Mouse (Mus musculus) small intestine, adult 2 months (tissue): ENCODE results near the gene 4933411K16Rik. TPM values are rescaled to one million over a fixed set of nuclear protein-coding genes. Genes with fewer than 3 reads are reported as not detected.

Source experiments
- H3K27ac ChIP-seq: fragments of 200-500 bp; 2 replicates; pipeline ENCODE4 v1.5.1; 2012; ENCODE audit warnings: low read depth, low read length, control low read depth, inconsistent platforms; ENCODE audit not compliant: insufficient read depth
- H3K27me3 ChIP-seq: fragments of 200-500 bp; 2 replicates; pipeline ENCODE4 v1.6.1; 2012; ENCODE audit warnings: mild to moderate bottlenecking, moderate library complexity, low read length, inconsistent platforms; ENCODE audit not compliant: control insufficient read depth, insufficient read depth
- H3K36me3 ChIP-seq: fragments of 200-500 bp; 2 replicates; pipeline ENCODE4 v1.6.1; 2012; ENCODE audit warnings: mild to moderate bottlenecking, low read length, control low read depth, inconsistent platforms; ENCODE audit not compliant: control insufficient read depth, insufficient read depth
- H3K4me1 ChIP-seq: fragments of 200-500 bp; 2 replicates; pipeline ENCODE4 v1.6.1; 2012; ENCODE audit warnings: low read length, inconsistent platforms, mixed read lengths; ENCODE audit not compliant: control insufficient read depth, insufficient read depth, insufficient read length
- H3K4me3 ChIP-seq: fragments of 200-500 bp; 2 replicates; pipeline ENCODE4 v1.5.1; 2012; ENCODE audit warnings: low read depth, mild to moderate bottlenecking, control low read depth, inconsistent platforms, low read length, moderate library complexity
- CTCF ChIP-seq: fragments of 200-500 bp; IDR thresholded peaks from 2 replicates; pipeline ENCODE4 v1.5.1; 2012; ENCODE audit warnings: low read depth, mild to moderate bottlenecking, control low read depth, inconsistent platforms, low read length, moderate library complexity, mixed read lengths; ENCODE audit not compliant: insufficient replicate concordance, insufficient read length; ENCODE audit errors: extremely low read depth
- POLR2A ChIP-seq: fragments of 200-500 bp; IDR thresholded peaks from 2 replicates; pipeline ENCODE4 v1.6.1; 2012; ENCODE audit warnings: low read depth, mild to moderate bottlenecking, control low read depth, inconsistent platforms, low read length, moderate library complexity
- WGBS: fragments of 180-500 bp; shearing (Covaris S2); methylation state at CpG from one replicate; pipeline ENCODE4 v1.1.7; 2018; 5-methylcytosine and 5-hydroxymethylcytosine counted together
- polyA plus RNA-seq: library from polyadenylated mRNA; depleted of rRNA; stranded (reverse); fragments of >200 nt; gene quantifications from 2 replicates; pipeline ENCODE4 v1.2.3, GENCODE M21; 2012; rRNA removed

Gene 4933411K16Rik
- polyA plus RNA-seq, 1 experiment, result not detected

DNA sequence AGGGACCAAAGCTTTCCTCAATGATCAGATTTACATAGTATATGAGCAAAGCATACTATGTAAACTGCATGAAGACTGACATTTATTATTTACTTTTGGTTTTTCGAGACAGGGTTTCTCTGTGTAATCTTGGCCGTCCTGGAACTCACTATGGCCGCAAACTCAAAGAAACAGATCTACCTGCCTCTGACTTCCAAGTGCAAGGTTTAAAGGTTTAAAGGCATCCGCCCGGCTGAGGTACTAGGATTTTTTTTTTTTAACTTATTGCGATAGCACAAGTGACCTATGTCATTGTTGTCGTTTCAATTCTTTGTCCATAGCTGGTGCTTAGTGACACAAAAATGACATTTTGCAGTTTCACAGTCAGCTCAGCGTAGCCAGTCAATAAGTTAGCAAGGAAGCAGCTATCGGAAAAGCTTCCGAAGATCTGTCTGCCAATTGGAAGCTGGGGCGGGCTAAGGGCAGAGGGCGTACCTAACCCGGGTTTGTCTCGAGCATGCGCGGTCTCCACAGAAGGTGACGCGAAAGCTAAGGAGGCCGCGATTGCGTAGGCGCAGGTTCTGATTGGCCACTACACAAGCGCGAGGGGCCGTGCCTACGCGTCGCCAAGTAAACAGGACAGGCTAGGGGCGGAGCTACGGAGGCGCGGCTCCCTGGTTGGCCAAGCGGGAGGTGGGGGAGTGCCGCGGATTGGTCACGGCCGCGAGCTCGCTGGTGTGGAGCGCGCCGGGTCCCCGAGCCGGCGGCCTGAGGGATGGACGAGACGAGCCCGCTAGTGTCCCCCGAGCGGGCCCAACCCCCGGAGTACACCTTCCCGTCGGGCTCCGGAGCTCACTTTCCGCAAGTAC lies 37.9 kb downstream of the 4933411K16Rik start, which contains the start of gene Pi4k2a:
Gene Pi4k2a (plus strand): TSS at position 723 of the 848 bp plus-strand sequence.
- WGBS, result under 1% methylated on average over 55 of the region's 55 CpGs
- H3K4me1 ChIP-seq, result peaks cover 15% of the 10 kb centered on the region
- H3K27ac ChIP-seq, result peak within 1 kb of the TSS; percentile 93
- no peak for TF ChIP-seq CTCF
- TF ChIP-seq POLR2A, result peak; percentile 54; the same call in 1 of the 2 replicates
- peaks cover 4% of the 10 kb centered on the region for H3K36me3 ChIP-seq
- H3K4me3 ChIP-seq, result peak within 1 kb of the TSS; percentile 80
- 0 out of 2 replicates have a peak, but pooled peaks cover 4% of the 10 kb centered on the region for H3K27me3 ChIP-seq

DNA sequence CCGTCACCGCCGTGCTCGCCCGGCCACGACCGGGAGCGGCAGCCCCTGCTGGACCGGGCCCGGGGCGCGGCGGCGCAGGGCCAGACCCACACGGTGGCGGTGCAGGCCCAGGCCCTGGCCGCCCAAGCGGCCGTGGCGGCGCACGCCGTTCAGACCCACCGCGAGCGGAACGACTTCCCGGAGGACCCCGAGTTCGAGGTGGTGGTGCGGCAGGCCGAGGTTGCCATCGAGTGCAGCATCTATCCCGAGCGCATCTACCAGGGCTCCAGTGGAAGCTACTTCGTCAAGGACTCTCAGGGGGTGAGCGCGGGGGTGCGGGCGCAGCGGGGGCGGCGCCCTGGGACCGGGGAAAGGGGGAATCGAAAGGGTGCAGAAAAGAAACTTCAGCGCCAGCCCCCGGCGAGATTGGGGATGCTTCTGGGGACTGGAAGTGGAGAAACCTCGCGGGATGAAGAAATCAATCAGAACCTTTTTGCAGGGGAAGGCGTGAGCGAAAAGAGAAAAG lies 38.6 kb downstream of the 4933411K16Rik start:
- H3K4me3 ChIP-seq, result peak overlapping the region; percentile 80
- TF ChIP-seq POLR2A (no peak), CTCF (no peak)
- H3K36me3 ChIP-seq, result peaks cover 7% of the 10 kb centered on the region
- H3K27me3 ChIP-seq, result 0 out of 2 replicates have a peak, but pooled peaks cover 4% of the 10 kb centered on the region
- under 1% methylated on average over 52 of the region's 52 CpGs for WGBS
- H3K4me1 ChIP-seq, result peaks cover 14% of the 10 kb centered on the region
- peak overlapping the region; percentile 66 for H3K27ac ChIP-seq

DNA sequence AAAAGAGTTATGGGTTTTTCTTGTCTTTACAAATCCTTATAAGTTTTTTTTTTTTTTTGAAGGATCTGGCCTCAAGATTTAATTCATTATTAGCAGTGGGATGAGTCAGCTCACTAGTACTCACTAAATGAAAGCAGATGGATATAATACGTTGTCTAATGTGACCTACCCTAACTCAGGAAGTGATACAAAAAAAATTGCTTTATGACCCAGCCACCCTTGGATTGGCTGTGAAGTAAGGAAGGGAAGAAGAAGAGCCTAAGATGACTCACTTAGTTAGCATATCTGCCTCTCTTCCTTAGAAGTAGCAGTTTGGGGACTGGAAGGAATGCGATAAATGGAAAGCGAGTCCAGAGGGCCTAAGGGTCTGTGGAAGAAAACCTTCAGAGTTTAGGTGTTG lies 47.4 kb downstream of the 4933411K16Rik start:
- Histone ChIP-seq H3K4me1 (peaks cover 8% of the 10 kb centered on the region; the same call in 1 of the 2 replicates), H3K36me3 (peaks cover 26% of the 10 kb centered on the region), H3K4me3 (no peak overlapping the region), H3K27me3 (no peaks in the 10 kb centered on the region), H3K27ac (no peak overlapping the region)
- 69% methylated on average over 3 of the region's 3 CpGs for WGBS
- TF ChIP-seq CTCF (no peak), POLR2A (no peak)

Other genes with a start within 250 kb of the 4933411K16Rik start
- gene Frat1, start 222.3 kb upstream of the 4933411K16Rik start, polyA plus RNA-seq, result 8.1 and 29.1 TPM in 2 replicates
- gene Frat2, start 204.1 kb upstream of the 4933411K16Rik start, polyA plus RNA-seq, result 13.7 and 62.2 TPM in 2 replicates
- 2.4 and 3.0 TPM in 2 replicates for gene Rrp12, start 156.1 kb upstream of the 4933411K16Rik start, polyA plus RNA-seq
- 159 and 216 TPM in 2 replicates for gene Pgam1, start 140.3 kb upstream of the 4933411K16Rik start, polyA plus RNA-seq
- 4.7 and 5.9 TPM in 2 replicates for gene Exosc1, start 118.8 kb upstream of the 4933411K16Rik start, polyA plus RNA-seq
- gene Zdhhc16, start 118.8 kb upstream of the 4933411K16Rik start, polyA plus RNA-seq, result 27.5 and 42.0 TPM in 2 replicates
- gene Mms19, start 71.1 kb upstream of the 4933411K16Rik start, polyA plus RNA-seq, result 17.4 and 33.0 TPM in 2 replicates
- 9.0 and 10.8 TPM in 2 replicates for gene Ubtd1, start 70.5 kb upstream of the 4933411K16Rik start, polyA plus RNA-seq
- gene Ankrd2, start 16.2 kb upstream of the 4933411K16Rik start, polyA plus RNA-seq, result not detected in 2 replicates
- gene Hoga1, start 6.6 kb upstream of the 4933411K16Rik start, polyA plus RNA-seq, result 0.76 and 2.2 TPM in 2 replicates
- 0.46 and 1.4 TPM in 2 replicates for gene Morn4, start 34.1 kb downstream of the 4933411K16Rik start, polyA plus RNA-seq
- 12.8 and 33.2 TPM in 2 replicates for gene Pi4k2a, start 38.2 kb downstream of the 4933411K16Rik start, polyA plus RNA-seq
- 6.9 and 13.6 TPM in 2 replicates for gene Avpi1, start 76.8 kb downstream of the 4933411K16Rik start, polyA plus RNA-seq
- 38.0 and 46.4 TPM in 2 replicates for gene Marveld1, start 95.2 kb downstream of the 4933411K16Rik start, polyA plus RNA-seq
- gene Zfyve27, start 111.7 kb downstream of the 4933411K16Rik start, polyA plus RNA-seq, result 11.5 and 24.0 TPM in 2 replicates
- gene Sfrp5, start 150.0 kb downstream of the 4933411K16Rik start, polyA plus RNA-seq, result 7.3 and 8.3 TPM in 2 replicates
- 0.34 and 0.63 TPM in 2 replicates for gene Golga7b, start 195.3 kb downstream of the 4933411K16Rik start, polyA plus RNA-seq